Mouse (Mus musculus) kidney, postnatal 10 days (tissue): ENCODE data around the gene Zfpm1.

ENCODE experiments used
- DNase-seq: peaks from one replicate; pipeline ENCODE4 v3.0.0; 2021; ENCODE audit warnings: mixed read lengths

Gene Zfpm1

GRCm38 (mm10) chr8:122301081-122301480, 19.1 kb downstream of the Zfpm1 start:
- no peak for DNase-seq

- DNase-seq = no peak
These were observed 19.9 kb downstream of the Zfpm1 start for GRCm38 (mm10) chr8:122301866-122302265.

DNA sequence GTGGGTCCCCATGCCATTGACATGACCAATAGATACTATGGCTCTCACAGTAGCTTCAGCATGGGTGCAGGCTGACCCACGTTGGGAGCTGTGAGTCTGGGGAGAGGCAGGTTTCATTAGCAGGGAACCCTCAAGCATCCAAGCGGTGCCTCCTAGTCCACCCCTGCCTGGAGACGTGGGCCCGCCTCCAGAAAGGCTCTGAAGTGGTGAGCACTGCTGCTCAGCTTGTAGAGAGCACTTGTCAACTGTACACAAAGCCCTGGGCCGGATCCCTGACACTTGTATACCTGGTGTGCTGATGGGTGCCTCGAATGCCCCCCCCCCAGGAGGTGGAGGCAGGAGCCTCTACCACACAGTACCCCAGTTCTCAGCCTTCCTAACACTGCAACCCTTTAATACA, 21.5 kb downstream of the Zfpm1 start:
- no peak for DNase-seq

GRCm38 (mm10) chr8:122304058-122304457, 22.1 kb downstream of the Zfpm1 start:
- DNase-seq = no peak

DNA sequence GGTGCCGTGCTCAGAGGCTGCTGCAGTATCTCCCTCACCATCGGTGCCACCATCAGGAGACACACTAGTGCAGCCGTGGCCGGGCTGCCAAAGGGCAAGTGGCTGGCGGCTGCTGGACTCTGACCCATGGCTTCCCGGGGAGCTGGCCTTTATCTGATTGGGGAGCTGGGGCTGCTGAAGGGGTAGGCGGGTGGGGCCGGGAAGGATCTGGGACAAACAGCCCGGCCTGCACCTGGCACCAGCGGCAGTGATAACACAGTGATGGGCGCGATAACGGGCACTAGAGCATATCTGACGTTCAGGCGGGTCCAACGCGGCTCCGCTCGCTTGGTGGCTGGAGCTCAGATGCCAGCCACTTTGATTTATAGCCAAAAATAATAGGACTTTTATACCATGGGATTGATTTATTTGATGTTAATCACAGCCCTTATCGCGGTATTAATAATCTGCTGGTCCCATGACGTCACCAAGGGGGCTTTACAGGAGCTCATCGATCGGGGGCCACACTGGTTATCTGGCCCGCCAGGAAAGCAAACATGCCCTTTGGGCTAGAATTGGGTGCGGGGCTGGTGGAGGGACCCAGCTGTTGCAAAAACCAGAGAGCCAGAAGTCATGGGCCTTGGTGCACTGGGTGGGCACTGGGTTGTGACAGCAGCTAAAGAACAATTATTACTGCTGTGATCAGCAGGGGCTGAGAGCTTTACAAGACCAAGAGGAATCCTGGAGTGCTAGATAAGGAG, 24.9 kb downstream of the Zfpm1 start:
- DNase-seq = peak; percentile 50

GRCm38 (mm10) chr8:122307836-122308235, 25.9 kb downstream of the Zfpm1 start:
- no peak for DNase-seq

GRCm38 (mm10) chr8:122309272-122309671, 27.3 kb downstream of the Zfpm1 start:
- DNase-seq = no peak

- no peak for DNase-seq
These were observed 29.2 kb downstream of the Zfpm1 start for GRCm38 (mm10) chr8:122311115-122311514.

DNA sequence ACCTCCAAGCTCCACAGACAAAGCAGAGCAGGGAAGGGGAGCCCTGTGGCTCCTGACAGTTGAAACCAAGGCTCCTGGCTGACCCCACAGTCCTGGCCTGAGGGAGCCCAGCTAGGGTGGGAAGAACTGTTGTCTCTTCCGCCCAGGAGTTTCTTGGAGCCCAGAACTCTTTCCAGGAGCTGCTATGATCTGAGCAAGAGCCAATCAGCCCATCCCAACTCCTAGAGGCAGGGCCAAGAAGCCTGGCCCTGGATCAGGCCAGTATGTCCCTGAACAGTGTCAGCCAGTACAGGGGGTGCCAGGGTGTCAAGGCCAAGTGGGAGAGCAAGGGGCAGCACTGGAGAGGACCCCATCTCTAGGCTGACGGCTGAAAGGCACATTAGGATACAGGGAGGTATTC, 30.6 kb downstream of the Zfpm1 start:
- DNase-seq = no peak

DNA sequence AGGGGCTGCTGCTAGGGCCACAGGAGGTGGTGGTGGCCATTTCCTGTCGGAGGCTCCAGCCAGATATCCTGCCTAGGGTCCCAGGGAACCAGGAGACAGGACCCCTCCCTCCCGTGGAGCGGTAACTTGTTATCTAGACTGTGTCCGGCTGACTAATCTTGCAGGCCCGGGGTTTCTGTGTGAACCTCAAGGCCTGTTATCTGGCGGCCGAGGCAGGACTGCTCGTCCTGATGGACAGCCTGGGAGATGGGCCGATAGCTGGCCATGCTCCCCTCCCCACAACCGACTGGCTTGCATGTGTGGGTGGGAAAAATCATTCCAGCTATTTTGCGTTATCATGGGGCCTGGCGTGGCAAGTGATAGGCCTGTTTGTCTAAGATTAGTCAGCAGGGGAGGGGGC, 31.4 kb downstream of the Zfpm1 start:
- no peak for DNase-seq

- DNase-seq = peak; percentile 76
These were observed 33.1 kb downstream of the Zfpm1 start for GRCm38 (mm10) chr8:122314899-122315496.

- DNase-seq = no peak
These were observed 34.5 kb downstream of the Zfpm1 start for GRCm38 (mm10) chr8:122316402-122316801.

DNA sequence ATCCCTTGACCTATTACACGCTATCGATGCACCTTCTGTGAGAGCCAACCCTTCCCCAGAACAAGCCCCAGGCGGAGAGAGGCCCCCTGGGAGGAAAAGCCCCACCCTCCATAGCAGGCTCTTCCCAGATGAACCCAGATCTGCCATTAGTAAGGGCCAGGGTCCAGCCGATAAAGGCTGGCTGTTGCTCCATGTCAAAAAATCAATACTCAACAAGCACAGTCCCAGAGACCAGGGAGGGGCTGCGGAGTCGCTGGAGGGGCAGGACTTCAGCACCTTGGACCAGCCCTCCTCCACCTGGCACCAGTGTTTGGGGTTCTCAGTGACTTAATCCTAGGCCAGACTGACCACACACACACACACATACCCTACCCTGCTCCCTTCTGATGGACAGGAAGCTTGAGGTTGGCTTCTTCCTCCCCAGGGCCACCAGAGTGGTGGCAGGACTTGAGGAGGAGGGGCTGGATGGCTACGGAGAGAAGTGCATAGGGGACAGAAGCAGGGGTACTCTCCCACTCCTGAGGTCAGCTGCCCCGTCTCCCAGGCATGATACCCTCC, 36.1 kb downstream of the Zfpm1 start:
- no peak for DNase-seq

- DNase-seq = no peak
These were observed 37.2 kb downstream of the Zfpm1 start for GRCm38 (mm10) chr8:122319045-122319707.

DNA sequence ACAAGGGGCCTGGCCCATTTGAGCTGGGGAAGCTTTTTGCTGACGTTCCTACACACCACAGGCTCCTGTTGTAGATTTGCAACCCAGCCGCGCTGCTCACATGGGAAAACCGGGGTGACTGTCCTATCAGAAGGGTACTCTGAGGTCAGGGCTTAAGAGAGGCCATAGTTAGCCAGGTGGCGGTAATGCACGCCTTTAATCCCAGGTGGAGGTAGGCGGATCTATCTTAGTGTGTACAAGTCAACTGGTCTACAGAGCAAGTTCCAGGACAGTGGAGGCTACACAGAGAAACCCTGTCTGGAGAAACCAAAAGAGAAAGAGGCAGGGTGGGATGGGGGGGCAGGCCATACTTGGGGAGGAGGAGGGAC, 37.8 kb downstream of the Zfpm1 start:
- no peak for DNase-seq

GRCm38 (mm10) chr8:122320541-122320940, 38.6 kb downstream of the Zfpm1 start:
- no peak for DNase-seq

- no peak for DNase-seq
These were observed 39.5 kb downstream of the Zfpm1 start for GRCm38 (mm10) chr8:122321455-122321921.

DNA sequence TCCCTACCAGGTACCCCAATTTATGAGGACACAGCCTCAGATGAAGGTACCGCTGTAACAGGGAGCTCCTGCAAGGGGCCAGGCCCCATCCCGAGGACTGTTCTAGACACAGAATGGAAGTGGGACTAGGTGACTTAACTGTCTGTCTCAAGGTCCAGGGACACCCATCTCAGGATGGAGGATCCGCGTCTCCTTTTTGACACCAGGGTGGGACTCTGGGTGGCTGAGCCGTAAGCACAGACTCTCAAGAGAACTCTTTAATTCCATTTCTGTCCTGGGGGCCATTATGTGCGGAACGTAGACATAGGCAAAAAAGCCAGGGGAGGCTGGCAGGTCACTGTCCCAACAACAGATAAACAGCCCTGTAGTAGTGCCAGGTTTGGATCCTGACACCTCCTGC, 40.2 kb downstream of the Zfpm1 start:
- no peak for DNase-seq

- no peak for DNase-seq
These were observed 40.9 kb downstream of the Zfpm1 start for GRCm38 (mm10) chr8:122322792-122323191.

DNA sequence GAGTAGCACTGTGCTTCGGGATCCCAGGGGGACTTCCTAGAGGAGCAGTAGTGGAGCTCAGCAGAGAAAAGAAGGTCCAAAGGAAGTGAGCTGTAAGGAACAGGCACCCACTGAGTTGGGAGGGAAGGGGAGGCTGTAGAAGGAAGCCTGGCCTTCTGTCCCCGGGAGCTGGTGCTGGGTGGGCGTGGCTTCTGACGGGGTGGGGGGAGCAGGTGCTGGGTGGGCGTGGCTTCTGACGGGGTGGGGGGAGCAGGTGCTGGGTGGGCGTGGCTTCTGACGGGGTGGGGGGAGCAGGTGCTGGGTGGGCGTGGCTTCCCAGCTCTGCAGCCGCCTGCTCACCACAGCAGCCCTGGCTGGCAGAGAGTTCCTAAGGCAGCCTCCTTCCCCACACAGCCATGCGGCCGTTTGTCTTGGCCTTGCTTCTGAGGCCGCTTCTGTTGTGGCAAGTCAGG, 42.0 kb downstream of the Zfpm1 start:
- DNase-seq = peak; percentile 74

- no peak for DNase-seq
These were observed 43.3 kb downstream of the Zfpm1 start for GRCm38 (mm10) chr8:122325196-122325595.

DNA sequence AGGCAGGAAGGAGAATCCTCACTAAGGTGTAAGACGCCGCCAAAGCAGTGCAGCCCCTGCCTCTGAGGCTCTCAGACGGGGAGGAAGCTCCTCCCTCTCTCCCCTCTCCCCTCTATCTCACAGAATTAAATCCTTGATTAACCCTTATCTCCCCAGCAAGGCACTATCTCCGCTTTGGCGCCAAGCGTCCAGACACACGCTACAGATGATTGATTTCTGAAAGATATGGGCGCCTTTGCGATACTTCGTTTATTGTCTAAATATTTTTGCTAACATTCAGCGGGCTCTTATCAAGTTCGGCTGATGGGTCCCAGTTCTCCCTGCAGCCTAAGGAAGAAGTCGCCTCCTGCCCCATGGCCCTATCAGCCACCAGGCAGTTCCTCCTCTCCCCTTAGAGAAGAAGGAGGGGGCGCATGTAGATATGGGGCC, 44.2 kb downstream of the Zfpm1 start:
- DNase-seq = no peak

- DNase-seq = no peak
These were observed 47.1 kb downstream of the Zfpm1 start for GRCm38 (mm10) chr8:122329072-122329471.
